Mouse (Mus musculus) stomach, postnatal 0 days (tissue): ENCODE results near the gene Zbtb26.

ENCODE experiments used
- CTCF ChIP-seq: IDR thresholded peaks from 2 replicates; pipeline ENCODE4 v1.5.1; 2016; ENCODE audit warnings: antibody characterized with exemption, low read depth, mild to moderate bottlenecking, moderate library complexity
- EP300 ChIP-seq: optimal IDR thresholded peaks from 2 replicates; pipeline ENCODE3; 2016; ENCODE audit warnings: antibody characterized with exemption

DNA sequence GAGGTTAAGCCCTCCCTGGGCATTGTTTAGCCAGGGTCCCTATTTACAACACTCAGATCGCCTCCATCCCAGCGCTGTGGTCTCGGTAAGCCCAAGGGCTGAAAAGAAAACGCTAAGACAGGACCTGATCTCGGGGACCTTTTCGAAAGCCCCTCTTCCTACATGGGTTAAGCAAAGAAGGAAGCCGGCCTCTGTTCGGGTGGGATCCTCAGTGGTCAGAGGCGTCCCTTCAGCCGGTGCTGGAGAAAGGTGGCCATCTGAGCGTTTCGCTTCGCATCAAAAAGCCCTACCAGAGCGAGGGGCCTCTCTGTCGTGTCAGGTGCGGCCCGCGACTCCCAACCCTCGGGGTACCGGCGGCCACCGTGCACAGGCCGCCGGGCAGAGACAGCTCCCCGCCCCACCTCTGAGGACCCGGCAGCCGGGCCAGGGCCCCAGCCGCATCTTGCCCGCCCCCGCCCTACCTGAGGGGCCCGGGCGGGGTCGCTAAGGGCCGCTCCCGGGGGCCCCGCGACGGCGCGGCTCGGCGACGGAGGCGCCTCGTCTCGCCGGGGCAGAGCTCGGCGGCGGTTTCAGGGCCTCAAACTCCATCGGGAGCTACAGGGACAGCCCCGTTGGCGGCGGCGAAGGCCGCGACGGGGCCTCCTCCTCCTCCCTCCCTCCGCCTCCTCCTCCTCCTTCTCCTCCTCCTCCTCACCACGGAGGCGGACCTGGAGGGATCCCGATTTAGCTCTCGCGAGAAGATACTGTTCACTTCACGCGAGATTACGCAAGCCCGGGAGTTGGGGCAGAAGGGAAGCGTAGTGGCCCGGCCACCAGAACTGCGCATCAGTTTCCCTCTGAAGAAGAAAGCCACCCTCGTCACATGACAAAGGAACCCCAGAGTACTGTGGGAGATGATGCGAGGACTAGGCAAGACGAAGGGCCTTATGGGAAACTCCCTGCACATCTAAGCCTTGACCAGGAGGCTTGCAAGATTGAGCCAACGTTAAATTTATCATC is 20.3 kb downstream of the Zbtb26 start, which contains the start of gene Rc3h2:
- TF ChIP-seq CTCF (no peak), EP300 (peak; percentile 97)
